Mouse (Mus musculus): ENCODE measurements around the gene St6galnac1. TPM values are rescaled to one million over a fixed set of nuclear protein-coding genes. Genes with fewer than 3 reads are reported as not detected.

St6galnac1 gene
- total RNA-seq, 1 experiment, result not detected

DNA sequence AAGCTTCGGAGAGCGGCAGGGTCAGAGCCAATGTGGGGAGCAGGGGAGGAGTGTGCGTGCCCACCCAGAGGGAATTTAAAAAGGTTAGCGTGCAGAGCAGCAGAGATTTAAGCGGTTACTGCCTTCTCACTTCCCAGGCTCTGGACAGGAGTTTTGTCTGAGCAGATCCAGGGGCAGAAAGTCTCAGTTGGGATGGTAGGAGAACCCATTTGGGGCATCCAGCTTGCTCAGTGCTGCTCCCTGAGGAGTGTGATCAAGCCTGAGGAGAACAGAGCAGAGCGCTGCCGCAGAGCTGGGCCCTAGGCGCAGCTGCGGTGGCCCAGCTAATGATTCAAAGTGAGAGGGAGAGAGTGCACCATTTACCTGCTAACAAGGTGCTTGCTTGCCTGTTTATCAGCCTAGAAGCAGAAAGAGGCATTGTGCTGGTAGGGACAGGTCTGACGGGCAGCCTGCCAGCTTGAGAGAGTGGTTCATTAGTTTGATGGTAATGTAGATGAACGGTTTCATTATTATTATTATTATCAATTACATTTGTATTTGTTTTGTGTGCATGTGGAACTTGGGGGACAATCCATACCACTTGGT is 33.6 kb upstream of the St6galnac1 start:
- Histone ChIP-seq H3K9me3 (ENCODE audit: control insufficient read depth, insufficient read depth, low read depth, low read length) (no peaks in the 10 kb centered on the region), H3K27ac (ENCODE audit: insufficient read depth, low read depth, low read length, poor library complexity, severe bottlenecking) (no peak overlapping the region), H3K4me1 (ENCODE audit: control insufficient read depth in 2 of 2, insufficient read depth in 2 of 2, low read length in 2 of 2, poor library complexity in 1 of 2) (peaks cover 0 to 19% of the 10 kb centered on the region in 2 experiments; a peak in 2 of 4 replicates), H3K36me3 (ENCODE audit: control insufficient read depth, insufficient read depth, low read length, poor library complexity, severe bottlenecking) (no peaks in the 10 kb centered on the region), H3K4me3 (ENCODE audit: insufficient read depth in 1 of 2, low read depth in 1 of 2, low read length in 2 of 2, poor library complexity in 1 of 2, severe bottlenecking in 1 of 2) (no peak overlapping the region), H3K9ac (ENCODE audit: insufficient read depth, low read depth, low read length, poor library complexity, severe bottlenecking) (no peak overlapping the region)
- in situ Hi-C loops (cut with MboI; ENCODE audit: low sequenced_read_pairs in 2 of 2, unreplicated experiment in 2 of 2), result loop anchor here in 1 of 2 experiments (25.0 kb wide), 1 partner anchor 172 kb away; the partner anchor contains the start of gene Rhbdf2
- DNase-seq (ENCODE audit: low read depth, low spot score), result no peak
- no peak for TF ChIP-seq CHD2 (IDR thresholded peaks at IDR 0.05; ENCODE audit: low read depth, low read length)
- no peak for TF ChIP-seq MAFK (IDR thresholded peaks at IDR 0.05; ENCODE audit: insufficient read depth, low read depth, low read length)
- no peak for TF ChIP-seq HCFC1 (IDR thresholded peaks at IDR 0.05; ENCODE audit: borderline replicate concordance, insufficient read depth, low read length)
- no peak for TF ChIP-seq ZNF384 (IDR thresholded peaks at IDR 0.05; ENCODE audit: low read depth, low read length)
- no peak for TF ChIP-seq ZC3H11A (IDR thresholded peaks at IDR 0.05; ENCODE audit: borderline replicate concordance, low read depth, low read length)

DNA sequence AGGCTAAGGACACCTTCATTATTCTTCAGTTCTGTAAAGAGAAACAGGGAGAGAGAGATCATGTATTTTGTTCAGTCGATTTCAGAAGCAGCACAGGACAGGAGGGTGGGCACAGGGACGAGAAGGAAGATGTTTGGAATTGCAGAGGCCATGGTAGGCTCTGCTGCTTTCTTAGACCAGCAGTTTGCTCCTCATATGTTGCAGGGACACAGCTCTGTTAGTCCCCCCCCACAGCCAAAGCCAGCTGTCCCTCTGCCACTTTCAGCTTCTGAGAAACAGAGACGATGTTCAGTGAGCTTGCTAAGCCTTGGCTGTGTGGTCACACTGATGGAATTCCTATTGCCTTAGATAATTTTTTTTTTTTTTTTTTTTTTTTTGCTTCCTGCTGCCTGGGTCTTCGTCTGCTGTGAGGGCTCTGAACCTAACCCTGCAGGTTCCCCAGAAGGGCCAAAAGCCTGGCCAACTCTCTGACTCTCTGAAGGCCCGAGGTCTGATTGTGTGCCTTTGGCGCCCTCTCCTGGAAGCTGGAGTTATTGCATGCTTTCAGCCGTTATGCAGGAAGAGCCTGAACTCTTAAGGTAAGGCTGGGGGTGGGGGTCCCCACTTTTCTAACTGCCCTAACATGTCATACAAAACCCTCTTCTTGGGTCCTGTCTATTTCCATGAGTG is 32.8 kb upstream of the St6galnac1 start:
- no peaks in the 10 kb centered on the region for H3K9me3 ChIP-seq (ENCODE audit: control insufficient read depth, insufficient read depth, low read depth, low read length)
- H3K4me3 ChIP-seq (ENCODE audit: insufficient read depth in 1 of 2, low read depth in 1 of 2, low read length in 2 of 2, poor library complexity in 1 of 2, severe bottlenecking in 1 of 2), result no peak overlapping the region
- no peak overlapping the region for H3K9ac ChIP-seq (ENCODE audit: insufficient read depth, low read depth, low read length, poor library complexity, severe bottlenecking)
- H3K27ac ChIP-seq (ENCODE audit: insufficient read depth, low read depth, low read length, poor library complexity, severe bottlenecking), result no peak overlapping the region
- no peaks in the 10 kb centered on the region for H3K36me3 ChIP-seq (ENCODE audit: control insufficient read depth, insufficient read depth, low read length, poor library complexity, severe bottlenecking)
- peak; percentile 74 for DNase-seq (ENCODE audit: low read depth, low spot score)
- no peak for TF ChIP-seq CHD2 (IDR thresholded peaks at IDR 0.05; ENCODE audit: low read depth, low read length)
- TF ChIP-seq ZC3H11A (IDR thresholded peaks at IDR 0.05; ENCODE audit: borderline replicate concordance, low read depth, low read length), result peak; percentile 90
- no peak for TF ChIP-seq MAFK (IDR thresholded peaks at IDR 0.05; ENCODE audit: insufficient read depth, low read depth, low read length)
- TF ChIP-seq HCFC1 (IDR thresholded peaks at IDR 0.05; ENCODE audit: borderline replicate concordance, insufficient read depth, low read length), result no peak
- peak; percentile 63; the same call in 1 of the 2 replicates for TF ChIP-seq ZNF384 (IDR thresholded peaks at IDR 0.05; ENCODE audit: low read depth, low read length)
- peaks cover 0 to 12% of the 10 kb centered on the region in 2 experiments; a peak in 2 of 4 replicates for H3K4me1 ChIP-seq (ENCODE audit: control insufficient read depth in 2 of 2, insufficient read depth in 2 of 2, low read length in 2 of 2, poor library complexity in 1 of 2)
- in situ Hi-C loops (cut with MboI; ENCODE audit: low sequenced_read_pairs in 2 of 2, unreplicated experiment in 2 of 2), result loop anchor here in 1 of 2 experiments (25.0 kb wide), 1 partner anchor 171 kb away; the partner anchor contains the start of gene Rhbdf2

DNA sequence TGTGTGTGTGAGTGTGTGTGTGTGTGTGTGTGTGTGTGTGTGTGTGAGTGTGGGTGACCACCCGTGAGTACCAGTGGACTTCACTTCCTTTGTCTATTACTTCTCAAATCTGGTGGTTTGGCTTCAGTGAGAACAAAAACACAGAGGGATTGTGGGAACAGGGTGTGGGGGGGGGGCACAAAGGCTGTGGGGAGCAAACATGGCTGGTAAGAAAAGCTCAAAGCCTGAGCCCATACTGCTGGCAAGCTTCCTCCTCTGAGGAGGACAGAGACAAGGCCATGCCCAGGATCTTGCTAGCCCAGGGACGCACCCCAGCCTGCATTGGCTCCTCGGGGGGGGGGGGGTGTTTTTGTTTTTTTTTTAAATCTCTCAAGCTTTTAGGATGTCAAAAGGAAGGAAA is 32.2 kb upstream of the St6galnac1 start:
- DNase-seq (ENCODE audit: low read depth, low spot score), result no peak
- Histone ChIP-seq H3K4me1 (ENCODE audit: control insufficient read depth in 2 of 2, insufficient read depth in 2 of 2, low read length in 2 of 2, poor library complexity in 1 of 2) (peaks cover 0 to 9% of the 10 kb centered on the region in 2 experiments; a peak in 2 of 4 replicates), H3K9me3 (ENCODE audit: control insufficient read depth, insufficient read depth, low read depth, low read length) (no peaks in the 10 kb centered on the region), H3K9ac (ENCODE audit: insufficient read depth, low read depth, low read length, poor library complexity, severe bottlenecking) (no peak overlapping the region), H3K27ac (ENCODE audit: insufficient read depth, low read depth, low read length, poor library complexity, severe bottlenecking) (no peak overlapping the region), H3K36me3 (ENCODE audit: control insufficient read depth, insufficient read depth, low read length, poor library complexity, severe bottlenecking) (no peaks in the 10 kb centered on the region), H3K4me3 (ENCODE audit: insufficient read depth in 1 of 2, low read depth in 1 of 2, low read length in 2 of 2, poor library complexity in 1 of 2, severe bottlenecking in 1 of 2) (no peak overlapping the region)
- in situ Hi-C loops (cut with MboI; ENCODE audit: low sequenced_read_pairs in 2 of 2, unreplicated experiment in 2 of 2), result loop anchor here in 1 of 2 experiments (25.0 kb wide), 1 partner anchor 170 kb away; the partner anchor contains the start of gene Rhbdf2
- TF ChIP-seq ZNF384 (IDR thresholded peaks at IDR 0.05; ENCODE audit: low read depth, low read length) (no peak), MAFK (IDR thresholded peaks at IDR 0.05; ENCODE audit: insufficient read depth, low read depth, low read length) (no peak), CHD2 (IDR thresholded peaks at IDR 0.05; ENCODE audit: low read depth, low read length) (no peak), HCFC1 (IDR thresholded peaks at IDR 0.05; ENCODE audit: borderline replicate concordance, insufficient read depth, low read length) (no peak), ZC3H11A (IDR thresholded peaks at IDR 0.05; ENCODE audit: borderline replicate concordance, low read depth, low read length) (no peak)

- in situ Hi-C loops (cut with MboI; ENCODE audit: low sequenced_read_pairs in 2 of 2, unreplicated experiment in 2 of 2), result loop anchor here in 1 of 2 experiments (25.0 kb wide), 1 partner anchor 170 kb away; the partner anchor contains the start of gene Rhbdf2
- Histone ChIP-seq H3K4me1 (ENCODE audit: control insufficient read depth in 2 of 2, insufficient read depth in 2 of 2, low read length in 2 of 2, poor library complexity in 1 of 2) (peaks cover 0 to 10% of the 10 kb centered on the region in 2 experiments; a peak in 2 of 4 replicates), H3K4me3 (ENCODE audit: insufficient read depth in 1 of 2, low read depth in 1 of 2, low read length in 2 of 2, poor library complexity in 1 of 2, severe bottlenecking in 1 of 2) (no peak overlapping the region), H3K9me3 (ENCODE audit: control insufficient read depth, insufficient read depth, low read depth, low read length) (no peaks in the 10 kb centered on the region), H3K36me3 (ENCODE audit: control insufficient read depth, insufficient read depth, low read length, poor library complexity, severe bottlenecking) (no peaks in the 10 kb centered on the region), H3K9ac (ENCODE audit: insufficient read depth, low read depth, low read length, poor library complexity, severe bottlenecking) (no peak overlapping the region), H3K27ac (ENCODE audit: insufficient read depth, low read depth, low read length, poor library complexity, severe bottlenecking) (no peak overlapping the region)
- no peak for DNase-seq (ENCODE audit: low read depth, low spot score)
- TF ChIP-seq ZNF384 (IDR thresholded peaks at IDR 0.05; ENCODE audit: low read depth, low read length), result 0 out of 2 replicates have a peak, but pooled peaks have one; percentile 36
- no peak for TF ChIP-seq CHD2 (IDR thresholded peaks at IDR 0.05; ENCODE audit: low read depth, low read length)
- no peak for TF ChIP-seq MAFK (IDR thresholded peaks at IDR 0.05; ENCODE audit: insufficient read depth, low read depth, low read length)
Observed at GRCm38 (mm10) chr11:116807116-116807515, 31.8 kb upstream of the St6galnac1 start.
